Mouse (Mus musculus) layer of hippocampus, postnatal 10 days (tissue): ENCODE measurements around the gene Dlg5. TPM values are rescaled to one million over a fixed set of nuclear protein-coding genes. Genes with fewer than 3 reads are reported as not detected.

Source experiments
- DNase-seq, 2 experiments: peaks; one replicate each; pipeline ENCODE4 v3.0.0; 2021; ENCODE audit warnings: low spot score in 2 of 2
- total RNA-seq, 2 experiments: library from RNA; stranded (reverse); gene quantifications; 2 replicates each; pipeline ENCODE4 v1.2.3; 2021

The Dlg5 gene
- total RNA-seq, 2 experiments from 2014 or later: 62.2 to 66.0 TPM

DNA sequence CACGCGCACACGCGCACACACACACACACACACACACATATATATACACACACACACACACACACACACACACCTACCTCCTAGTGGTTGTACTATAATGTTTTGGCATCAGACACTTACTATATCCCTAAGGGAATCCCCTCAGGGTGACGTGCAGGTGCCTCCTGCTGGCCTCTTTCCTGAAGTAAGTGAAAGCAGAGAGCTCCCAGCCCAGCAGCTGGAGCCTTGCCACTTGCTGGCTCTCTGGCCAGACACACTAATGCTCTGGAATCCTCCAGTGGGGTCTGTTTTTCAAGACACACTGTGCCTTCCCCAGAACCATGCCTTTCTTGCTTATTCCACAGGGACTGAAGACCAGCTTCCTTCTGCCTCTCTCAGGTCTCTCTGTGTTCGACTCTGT lies 48.8 kb downstream of the Dlg5 start:
- DNase-seq: peak; percentile 47 to 49

DNA sequence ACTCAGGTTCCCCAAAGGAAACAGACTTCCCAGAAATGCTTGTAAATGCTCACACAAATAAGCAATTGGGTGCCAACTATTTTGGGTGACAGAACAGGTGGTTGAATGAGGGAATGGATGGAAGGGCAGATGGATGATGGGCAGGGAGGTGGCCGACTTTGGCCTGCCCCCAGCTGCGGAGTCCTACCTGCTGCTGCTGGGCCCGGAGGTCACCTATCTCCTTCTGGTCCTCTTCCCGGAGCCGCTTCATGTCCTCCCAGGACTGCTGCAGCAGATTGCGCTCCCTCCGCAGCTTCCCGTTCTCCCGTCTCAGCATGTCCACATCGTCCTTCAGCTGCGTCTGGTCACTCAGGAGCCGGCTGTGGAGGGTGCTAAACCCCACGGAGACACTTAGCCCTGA lies 55.6 kb downstream of the Dlg5 start:
- no peak for DNase-seq

DNA sequence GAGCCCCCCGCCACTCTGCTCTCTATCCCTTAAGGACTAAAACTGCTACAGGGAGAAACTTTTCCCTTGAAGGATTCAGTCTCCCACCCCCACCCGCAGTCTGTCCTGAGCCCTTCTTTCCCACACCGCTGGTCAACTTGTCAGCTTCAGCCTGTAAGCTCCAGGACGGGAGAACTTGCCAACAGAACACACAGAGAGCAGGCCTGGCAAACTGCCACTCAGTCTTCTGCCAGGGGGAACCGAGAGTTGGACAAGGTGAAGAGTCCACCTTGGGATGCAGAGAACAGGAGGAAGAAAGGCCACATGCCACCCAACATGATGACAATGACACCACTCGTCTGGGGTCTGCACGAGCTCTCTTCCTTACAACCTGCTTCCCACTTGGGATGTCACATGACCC lies 56.1 kb downstream of the Dlg5 start:
- no peak for DNase-seq

DNA sequence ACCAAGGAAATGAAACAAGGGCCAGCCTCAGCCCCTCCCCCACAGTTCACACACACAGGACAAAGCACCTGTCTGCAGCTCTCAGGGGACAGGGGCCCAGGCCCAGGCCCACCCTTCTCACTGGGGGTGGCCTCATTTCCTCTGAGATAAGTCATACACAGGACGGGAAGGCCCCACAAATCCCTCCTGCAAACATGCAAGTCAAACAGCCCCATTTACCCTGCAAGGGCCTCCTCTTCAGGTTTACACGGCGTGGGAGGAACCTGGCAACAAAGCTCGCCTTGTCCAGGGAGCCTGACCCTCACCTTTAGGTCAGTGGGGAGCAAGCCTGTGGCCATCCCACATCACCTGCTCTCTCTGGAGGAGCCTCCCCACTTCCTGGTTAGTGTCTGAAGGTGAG lies 60.2 kb downstream of the Dlg5 start:
- DNase-seq: no peak

DNA sequence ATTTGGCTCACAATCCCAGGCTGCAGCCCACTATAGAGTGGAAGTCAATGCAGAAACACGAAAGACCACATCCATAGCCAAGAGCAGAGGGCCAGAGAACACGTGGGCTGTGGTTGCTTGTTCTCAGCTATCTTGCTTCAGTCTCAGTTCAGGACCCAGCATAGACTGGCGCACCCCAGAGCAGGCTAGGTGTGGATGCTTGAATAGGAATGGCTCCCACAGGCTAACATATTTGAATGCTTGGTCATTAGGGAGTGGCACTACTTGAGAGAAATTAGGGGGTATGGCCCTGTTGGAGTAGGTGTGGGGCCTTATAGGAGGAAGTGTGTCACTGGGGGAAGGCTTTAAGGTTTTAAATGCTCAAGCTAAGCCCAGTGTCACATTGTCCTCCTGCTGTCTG lies 62.8 kb downstream of the Dlg5 start:
- DNase-seq: no peak

DNA sequence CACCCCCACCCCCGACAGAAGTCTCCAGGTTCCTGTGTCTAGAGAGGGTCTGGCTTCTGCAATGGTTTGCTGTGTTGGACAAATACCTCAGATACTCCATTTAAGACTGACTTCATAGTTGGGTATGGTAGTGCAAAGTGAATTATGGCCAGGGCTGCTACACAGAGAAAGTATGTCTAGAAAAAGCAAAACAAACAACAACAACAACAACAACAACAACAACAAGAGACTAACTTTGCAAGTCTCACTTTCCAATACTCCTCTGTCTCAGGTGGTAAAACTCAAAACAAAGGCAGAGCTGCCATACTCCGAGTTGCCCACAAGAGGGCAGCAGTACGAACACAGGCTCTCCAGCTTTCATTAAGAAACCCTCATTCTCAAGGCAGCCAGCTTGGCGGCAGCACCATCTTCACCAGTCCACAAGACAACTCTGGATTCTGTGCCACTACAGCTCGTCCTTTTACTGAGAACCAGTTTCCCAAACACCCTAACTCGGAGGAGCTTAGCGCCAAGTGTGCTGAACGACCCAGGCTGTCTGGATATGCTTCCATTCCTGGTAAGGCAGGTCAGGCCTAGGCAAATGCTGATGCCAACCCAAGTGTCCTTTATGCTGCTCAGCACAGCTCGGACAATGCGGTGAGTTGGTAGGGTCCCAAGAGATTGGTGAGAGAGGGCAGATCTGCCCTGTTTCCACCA lies 63.8 kb downstream of the Dlg5 start:
- peak; percentile 79 to 82 for DNase-seq

DNA sequence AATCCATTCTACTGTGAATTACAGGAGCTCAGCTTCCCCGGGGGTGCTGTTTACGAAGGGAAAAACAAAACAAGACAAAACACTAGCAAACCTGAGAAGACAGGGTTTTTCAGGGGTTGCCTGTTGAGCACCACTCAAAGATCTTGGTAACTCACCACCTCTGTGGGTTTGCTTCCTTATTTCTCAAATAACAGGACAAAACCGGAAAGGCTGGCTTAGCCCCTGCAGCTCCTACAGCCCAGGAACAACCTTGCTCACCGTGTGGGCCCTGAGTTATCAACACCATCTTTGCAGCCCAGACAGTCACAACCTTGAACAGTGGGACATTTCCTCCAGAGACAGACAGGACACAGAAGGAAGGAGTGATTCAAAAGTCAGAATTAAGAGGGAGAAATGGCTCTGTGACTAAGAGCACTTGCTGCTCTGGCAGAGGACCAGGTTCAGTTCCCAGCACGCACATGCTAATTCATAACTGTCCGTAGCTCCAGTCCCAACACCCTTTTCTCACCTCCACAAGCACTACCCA lies 66.2 kb downstream of the Dlg5 start:
- no peak for DNase-seq

DNA sequence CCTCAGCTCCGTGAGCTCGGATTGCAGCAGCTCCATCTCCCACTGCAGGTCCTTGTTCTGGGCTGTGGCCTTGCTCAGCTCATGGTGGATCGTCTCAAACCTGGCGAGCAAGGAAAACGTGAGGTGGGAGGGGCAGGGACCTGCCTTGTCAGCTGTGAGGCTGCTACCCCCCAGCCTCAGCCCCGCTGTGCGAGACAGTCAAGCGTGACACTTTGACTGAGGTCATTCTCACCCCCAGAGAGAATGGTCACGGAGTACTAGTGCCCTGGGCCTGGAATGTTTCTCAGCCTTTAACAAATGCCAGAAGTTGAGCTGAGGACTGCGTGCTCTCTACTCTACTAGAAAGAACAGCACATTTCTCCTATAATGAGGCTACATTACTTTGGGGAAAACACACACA lies 69.1 kb downstream of the Dlg5 start:
- DNase-seq: no peak

DNA sequence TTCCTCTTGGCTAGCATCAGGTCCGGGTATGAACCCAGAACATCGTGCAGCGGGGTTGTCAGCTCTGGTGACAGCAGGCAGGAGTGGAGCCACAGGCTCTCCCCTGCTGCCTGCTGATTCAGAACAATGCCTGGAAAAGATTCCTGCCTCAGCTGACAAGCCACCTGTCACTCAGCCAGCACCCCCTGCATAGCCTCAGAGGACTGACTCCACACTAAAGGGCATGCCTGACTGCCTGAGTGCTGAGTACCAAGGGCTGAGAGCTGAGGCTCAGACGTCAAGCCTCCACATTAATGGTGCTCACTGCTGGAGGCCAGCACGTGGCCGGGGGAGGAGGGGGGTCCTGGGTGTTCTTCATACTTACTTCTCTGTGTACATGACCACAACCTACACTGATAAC lies 72.4 kb downstream of the Dlg5 start:
- no peak for DNase-seq

DNA sequence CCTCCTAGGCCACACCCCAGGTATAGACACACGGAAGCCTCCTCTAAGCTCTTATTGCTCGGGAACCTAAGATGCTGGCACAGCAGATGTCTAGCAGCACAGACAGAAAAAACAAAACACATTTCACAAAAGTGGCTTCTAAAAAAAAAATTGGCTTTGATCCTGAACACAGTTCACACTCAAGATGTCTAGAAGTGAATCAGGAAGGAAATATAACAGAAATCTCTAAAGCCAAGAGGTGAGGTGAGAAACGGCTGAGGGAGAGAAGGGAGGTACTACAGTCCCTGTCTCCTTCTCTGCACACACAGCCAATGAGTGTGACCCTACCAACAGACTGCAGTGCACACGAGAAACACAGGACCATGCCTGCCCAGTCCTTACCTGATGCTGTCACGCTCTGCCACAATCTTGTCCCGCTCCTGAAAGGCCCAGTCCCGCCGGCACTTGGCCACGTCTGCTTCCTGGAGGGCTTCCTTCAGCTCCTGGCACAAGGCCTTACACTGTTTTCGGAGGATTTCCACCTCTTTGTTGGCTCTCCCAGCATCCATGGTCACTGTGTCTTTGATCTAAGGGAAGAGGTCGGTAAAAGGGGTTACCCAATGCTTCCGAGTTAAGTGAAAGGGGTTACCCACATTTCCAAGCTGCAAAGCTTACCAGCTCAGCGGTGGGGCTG lies 73.9 kb downstream of the Dlg5 start:
- peak in 1 of 2 experiments; percentile 23 for DNase-seq

DNA sequence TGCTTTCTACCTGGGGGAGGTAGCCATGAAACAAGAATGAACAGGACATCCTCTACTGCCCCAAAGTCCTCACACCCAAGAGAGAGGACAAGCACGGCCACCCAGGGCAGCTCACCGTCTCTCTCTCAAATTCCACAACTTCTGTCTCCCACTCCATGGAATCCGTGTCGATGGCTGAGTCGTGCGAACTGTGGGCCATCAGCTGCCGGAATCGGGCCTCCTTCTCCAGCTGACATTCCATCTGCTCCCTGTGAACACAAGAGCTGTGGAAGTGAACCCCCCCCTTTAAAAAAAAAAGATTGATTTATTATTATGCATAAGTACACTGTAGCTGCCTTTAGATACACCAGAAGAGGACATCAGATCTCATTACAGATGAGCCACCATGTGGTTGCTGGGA lies 79.7 kb downstream of the Dlg5 start:
- no peak for DNase-seq

DNA sequence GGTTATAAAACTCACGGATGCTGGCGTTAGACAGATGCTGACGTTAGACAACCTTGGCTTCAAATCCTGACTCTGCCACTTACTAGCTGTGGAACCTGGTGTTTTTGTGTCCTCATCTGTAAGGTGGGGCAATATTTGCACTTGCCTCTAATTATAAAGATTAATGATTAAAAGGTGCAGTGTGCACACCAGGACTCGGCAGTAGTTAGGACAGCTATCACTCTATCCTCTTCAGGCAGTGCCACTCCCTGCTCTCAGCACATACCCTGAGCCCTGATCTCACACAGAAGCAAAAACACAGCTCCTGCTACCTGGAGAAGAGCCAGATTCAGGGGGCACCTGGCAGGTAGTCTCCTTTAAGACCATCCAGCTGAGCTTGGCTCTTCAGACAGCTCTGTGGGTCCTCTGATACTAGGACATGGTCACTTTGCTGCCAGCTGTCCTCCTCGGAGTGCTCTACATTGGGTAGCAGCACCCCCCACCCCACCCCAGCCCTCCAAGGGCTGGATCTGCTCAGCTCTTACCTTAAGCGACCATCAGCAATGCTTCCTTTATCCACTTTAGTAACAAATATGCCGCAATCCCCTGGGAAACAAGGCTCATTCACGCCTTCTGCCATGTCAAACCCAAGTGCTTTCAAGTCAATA lies 80.9 kb downstream of the Dlg5 start:
- DNase-seq: no peak

DNA sequence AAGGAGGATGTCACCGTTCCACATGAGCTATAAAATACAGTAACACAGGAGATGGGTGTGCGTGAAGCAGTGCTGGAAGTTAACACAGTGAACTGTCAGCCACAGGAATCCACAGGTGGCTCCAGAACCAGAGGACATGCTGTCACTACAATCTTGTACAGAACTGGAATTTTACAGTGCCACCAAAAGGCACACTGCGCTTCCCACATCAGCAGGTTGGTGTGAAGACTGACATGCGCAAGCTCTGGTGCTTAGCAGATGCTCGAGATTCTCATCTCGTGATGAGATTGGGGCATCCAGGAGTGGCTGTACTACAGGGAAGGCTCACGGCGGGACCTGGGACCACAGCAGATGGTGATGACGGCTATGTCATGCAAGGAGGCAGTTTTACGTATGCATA lies 82.9 kb downstream of the Dlg5 start:
- DNase-seq: no peak

DNA sequence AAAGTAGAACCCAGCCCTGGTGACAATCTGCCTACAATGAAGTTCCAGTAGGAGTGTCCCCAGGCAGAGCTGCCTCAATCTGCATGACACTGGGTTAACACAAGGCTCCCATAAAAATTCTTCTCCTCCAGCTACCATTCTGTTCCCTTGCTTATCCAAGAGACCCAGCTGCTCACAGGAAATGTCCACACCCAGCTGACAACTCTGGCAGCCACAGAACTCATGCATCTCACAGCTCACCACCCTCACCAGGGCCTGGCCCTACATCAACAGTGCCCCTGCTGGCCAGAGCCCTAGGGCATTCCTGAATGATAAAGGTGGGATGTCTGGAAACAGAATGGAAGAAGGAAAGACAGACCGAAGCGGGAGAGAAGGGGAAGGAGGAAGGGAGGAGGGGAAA lies 96.8 kb downstream of the Dlg5 start:
- DNase-seq: no peak

DNA sequence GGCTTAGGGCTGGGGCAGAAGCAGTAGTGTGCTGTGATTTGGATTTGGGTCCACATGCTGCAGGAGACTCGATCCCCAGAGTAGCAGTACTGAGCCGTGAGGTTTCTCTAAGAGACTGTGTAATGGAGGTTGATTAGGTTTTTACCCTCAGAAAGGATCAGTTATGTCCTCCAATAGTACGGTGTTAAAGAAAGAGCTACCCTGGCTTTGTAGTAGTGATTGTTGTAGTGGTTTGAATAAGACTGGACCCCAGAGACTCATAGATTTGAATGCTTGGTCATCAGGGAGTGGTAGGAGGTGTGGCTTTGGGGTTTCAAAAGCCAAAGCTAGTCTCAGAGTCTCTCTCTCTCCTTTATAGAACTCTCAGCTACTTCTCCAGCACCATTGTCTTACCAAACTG lies 100.9 kb downstream of the Dlg5 start:
- DNase-seq: no peak

DNA sequence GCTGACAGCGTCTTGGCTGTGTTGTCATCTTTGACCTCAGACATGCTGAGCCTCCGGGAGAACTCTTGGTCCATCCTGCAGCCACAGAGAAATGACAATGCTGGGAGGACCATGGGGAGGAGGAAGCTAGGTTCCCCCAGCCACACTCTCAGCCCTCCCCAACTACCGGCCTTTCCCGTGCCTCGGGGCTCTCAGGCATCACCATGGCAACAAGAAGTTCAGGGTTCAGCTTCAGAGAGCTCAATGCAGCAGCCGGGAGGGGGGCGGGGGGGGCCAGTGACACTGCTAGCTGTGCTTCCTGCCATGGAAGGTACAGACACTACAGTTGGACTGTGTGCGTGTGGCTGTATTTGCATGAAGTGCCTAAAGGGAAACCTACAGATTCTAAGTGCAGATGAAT lies 101.3 kb downstream of the Dlg5 start:
- no peak for DNase-seq

DNA sequence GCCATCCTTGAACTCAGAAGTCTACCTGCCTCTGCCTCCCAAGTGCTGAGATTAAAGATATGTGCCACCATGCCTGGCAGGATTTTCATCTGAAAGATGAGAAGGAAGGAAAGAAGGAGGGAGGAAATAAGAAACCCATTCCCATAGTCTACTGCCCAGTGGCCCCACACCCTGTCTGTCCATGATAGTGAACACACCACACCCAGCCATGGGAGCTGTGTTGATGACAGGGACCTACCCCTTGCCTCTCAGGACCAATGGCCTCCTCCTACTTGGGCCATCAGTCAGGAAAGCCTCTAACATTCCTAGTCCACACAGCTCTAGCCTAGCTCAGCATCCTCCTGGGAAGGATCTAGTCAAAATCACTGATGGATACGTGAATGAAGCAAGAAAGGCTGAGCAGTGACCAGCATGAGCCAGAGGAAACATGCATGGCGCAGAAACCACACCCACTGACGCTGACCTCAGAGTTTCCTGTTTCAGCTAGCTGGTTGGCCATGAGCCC lies 102.7 kb downstream of the Dlg5 start:
- no peak for DNase-seq

DNA sequence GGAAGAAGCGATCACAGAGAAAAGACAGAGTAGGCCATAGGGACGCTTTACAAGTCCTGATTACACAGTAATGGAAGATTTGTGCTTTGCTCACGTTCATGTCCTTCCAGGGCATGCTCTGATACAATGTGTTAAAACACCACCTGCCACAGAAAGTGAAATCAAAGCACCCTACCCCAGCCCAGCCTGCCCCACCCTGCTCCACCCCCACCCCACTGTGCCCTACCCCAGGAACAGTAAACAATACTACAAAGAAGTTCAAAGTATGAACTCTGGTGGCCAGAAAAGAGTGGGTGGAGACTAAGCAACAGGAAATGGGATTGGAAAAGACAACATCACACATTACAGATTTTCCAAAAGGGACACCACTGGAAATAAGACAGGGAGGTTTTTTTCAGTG lies 104.0 kb downstream of the Dlg5 start:
- no peak for DNase-seq

DNA sequence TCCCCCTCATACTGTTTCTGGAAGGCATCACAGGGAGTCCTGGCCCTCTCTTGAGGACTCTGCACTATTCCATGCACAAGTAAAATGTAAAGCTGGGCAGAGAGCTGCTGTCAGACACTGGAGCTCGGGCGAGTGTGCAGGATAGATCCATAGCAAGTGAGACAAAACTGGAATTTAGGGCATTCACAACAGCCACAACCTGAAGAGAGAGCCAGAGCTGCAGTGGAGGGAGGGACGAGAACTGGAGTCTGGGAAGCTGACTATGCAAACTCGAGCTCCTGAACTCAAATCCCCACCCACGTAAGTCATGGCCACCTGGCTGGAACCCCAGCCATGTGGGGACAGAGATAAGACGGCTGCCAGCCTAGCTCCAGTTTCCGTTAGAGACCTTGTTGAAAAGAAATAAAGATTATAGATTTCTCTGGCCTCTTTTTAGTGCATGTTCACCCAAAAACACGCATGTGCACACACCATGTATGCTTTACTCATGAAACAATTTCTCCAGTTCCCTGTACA lies 105.4 kb downstream of the Dlg5 start:
- no peak for DNase-seq

DNA sequence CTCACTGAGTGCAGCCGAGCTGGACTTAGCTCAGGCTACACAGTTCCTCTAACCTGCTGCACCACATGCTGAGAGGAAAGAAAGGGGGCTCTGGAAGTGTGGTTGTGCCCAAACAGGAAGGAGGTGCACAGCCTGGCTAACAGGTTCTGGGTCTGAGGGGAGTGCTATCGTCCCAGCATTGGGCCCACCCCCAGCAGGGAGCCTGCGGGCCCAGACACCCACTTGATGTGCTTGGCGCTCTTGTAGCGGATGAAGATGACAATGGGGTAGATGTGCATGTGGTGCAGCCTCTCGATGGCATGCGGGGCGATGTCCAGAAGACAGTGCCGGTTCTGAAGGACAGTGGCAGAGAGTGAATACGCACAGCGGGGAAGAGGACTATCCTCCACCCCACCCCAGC lies 108.8 kb downstream of the Dlg5 start:
- DNase-seq: no peak

DNA sequence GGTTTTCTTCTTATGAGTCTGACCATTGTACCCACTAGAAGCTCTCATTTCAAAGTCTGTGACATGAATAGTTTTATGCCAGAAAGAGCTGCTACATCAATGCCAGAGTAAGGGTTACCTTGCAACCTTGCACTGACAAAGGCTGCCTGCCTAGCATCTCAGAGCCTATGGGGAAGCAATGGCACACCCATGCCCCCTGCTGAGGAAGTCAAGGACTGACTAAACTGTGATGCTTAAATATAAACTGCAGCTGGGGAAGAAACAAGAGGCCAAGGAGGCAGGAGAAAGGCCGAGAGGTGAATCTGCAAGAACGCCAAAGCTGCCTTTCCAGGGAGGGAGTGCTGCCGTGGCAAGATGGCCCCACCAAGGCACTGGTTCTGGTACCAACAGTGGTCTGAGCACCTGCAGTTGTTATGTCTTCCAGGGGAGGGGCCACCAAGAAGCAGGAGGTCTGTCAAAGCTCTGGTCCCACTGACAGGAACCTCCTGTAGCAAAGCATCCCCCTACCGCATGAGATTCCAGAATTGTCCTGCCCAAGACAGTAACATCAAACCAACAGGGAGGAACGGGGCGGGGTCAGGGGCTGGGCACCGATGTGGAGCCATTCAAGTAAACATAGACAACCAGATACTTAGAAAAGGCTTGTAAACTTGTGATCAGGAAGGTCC lies 111.0 kb downstream of the Dlg5 start:
- no peak for DNase-seq

DNA sequence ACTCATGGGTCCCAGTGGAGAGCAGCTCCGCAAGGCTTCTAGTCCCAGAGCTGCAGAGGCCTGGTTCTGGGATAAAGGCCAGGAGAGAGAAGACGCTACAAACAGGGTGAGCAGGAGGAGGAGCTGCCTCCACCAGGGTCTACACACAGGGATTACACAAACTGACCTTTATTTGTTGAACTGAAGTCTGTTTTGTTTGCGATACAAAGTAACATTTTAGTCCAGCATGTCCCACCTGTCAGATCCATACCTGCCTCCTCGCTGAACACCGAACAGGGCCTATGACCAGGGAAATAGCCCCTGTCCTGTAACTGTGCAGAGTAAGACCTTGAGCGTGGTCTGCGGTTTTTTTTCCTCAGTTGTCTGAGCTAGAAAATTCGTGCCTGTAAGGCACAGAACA lies 111.9 kb downstream of the Dlg5 start:
- no peak for DNase-seq
